Mouse (Mus musculus): Measurements from ENCODE around the gene Irak2. TPM values are rescaled to one million over a fixed set of nuclear protein-coding genes. Genes with fewer than 3 reads are reported as not detected.

The Irak2 gene
- polyA plus RNA-seq, 1 experiment from 2014 or later, result 2.8 TPM

Small RNA genes within 50 kb of the gene (microRNA-seq; reads per million reads assigned to microRNA genes)
- gene Mir7042, result 1.3 reads per million

Other genes starting within 250 kb of the Irak2 start
- gene Ttll3, start 249.2 kb upstream of the Irak2 start, polyA plus RNA-seq (2015; fragmentation: Nextera tagmentation; extraction: Ambion mirVana), result 4.3 and 5.3 TPM in 2 replicates
- gene Rpusd3, start 219.1 kb upstream of the Irak2 start, polyA plus RNA-seq (2015; fragmentation: Nextera tagmentation; extraction: Ambion mirVana), result 25.3 and 32.1 TPM in 2 replicates
- not detected in 2 replicates for gene Cidec, start 202.7 kb upstream of the Irak2 start, polyA plus RNA-seq (2015; fragmentation: Nextera tagmentation; extraction: Ambion mirVana)
- 82.7 and 93.2 TPM in 2 replicates for gene Jagn1, start 195.9 kb upstream of the Irak2 start, polyA plus RNA-seq (2015; fragmentation: Nextera tagmentation; extraction: Ambion mirVana)
- 9.1 and 9.2 TPM in 2 replicates for gene Il17re, start 180.0 kb upstream of the Irak2 start, polyA plus RNA-seq (2015; fragmentation: Nextera tagmentation; extraction: Ambion mirVana)
- 7.0 and 7.9 TPM in 2 replicates for gene Il17rc, start 167.0 kb upstream of the Irak2 start, polyA plus RNA-seq (2015; fragmentation: Nextera tagmentation; extraction: Ambion mirVana)
- gene Creld1, start 155.2 kb upstream of the Irak2 start, polyA plus RNA-seq (2015; fragmentation: Nextera tagmentation; extraction: Ambion mirVana), result 13.9 and 14.6 TPM in 2 replicates
- 2.3 and 2.6 TPM in 2 replicates for gene Prrt3, start 136.5 kb upstream of the Irak2 start, polyA plus RNA-seq (2015; fragmentation: Nextera tagmentation; extraction: Ambion mirVana)
- gene Emc3, start 106.8 kb upstream of the Irak2 start, polyA plus RNA-seq (2015; fragmentation: Nextera tagmentation; extraction: Ambion mirVana), result 95.2 and 96.1 TPM in 2 replicates
- 13.6 and 14.4 TPM in 2 replicates for gene Fancd2, start 106.8 kb upstream of the Irak2 start, polyA plus RNA-seq (2015; fragmentation: Nextera tagmentation; extraction: Ambion mirVana)
- gene Fancd2os, start 37.8 kb upstream of the Irak2 start, polyA plus RNA-seq (2015; fragmentation: Nextera tagmentation; extraction: Ambion mirVana), result not detected in 2 replicates
- gene Brk1, start 33.7 kb upstream of the Irak2 start, polyA plus RNA-seq (2015; fragmentation: Nextera tagmentation; extraction: Ambion mirVana), result 233 and 240 TPM in 2 replicates
- gene Vhl, start 14.5 kb upstream of the Irak2 start, polyA plus RNA-seq (2015; fragmentation: Nextera tagmentation; extraction: Ambion mirVana), result 48.0 and 50.0 TPM in 2 replicates
- 0.70 and 0.72 TPM in 2 replicates for gene Tatdn2, start 58.6 kb downstream of the Irak2 start, polyA plus RNA-seq (2015; fragmentation: Nextera tagmentation; extraction: Ambion mirVana)
- gene Ghrl, start 81.4 kb downstream of the Irak2 start, polyA plus RNA-seq (2015; fragmentation: Nextera tagmentation; extraction: Ambion mirVana), result 0.32 TPM in 1 of 2 replicates, not detected in the other
- gene Sec13, start 102.3 kb downstream of the Irak2 start, polyA plus RNA-seq (2015; fragmentation: Nextera tagmentation; extraction: Ambion mirVana), result 288 and 296 TPM in 2 replicates